Mouse (Mus musculus) brain, embryonic 14.5 days (tissue): ENCODE results near the gene 1700012B07Rik. TPM values are rescaled to one million over a fixed set of nuclear protein-coding genes. Genes with fewer than 3 reads are reported as not detected.
A peak's percentile ranks its signal among the peaks of the same experiment; 100 is the strongest.

Experiments
- DNase-seq: peaks from one replicate; pipeline ENCODE4 v3.0.0-alpha.2; 2011; ENCODE audit warnings: low read depth
- CTCF ChIP-seq: fragments of 200-500 bp; IDR thresholded peaks from 2 replicates; pipeline ENCODE4 v1.5.1; 2012; ENCODE audit warnings: inconsistent platforms, mild to moderate bottlenecking, moderate library complexity, borderline replicate concordance; ENCODE audit not compliant: insufficient read depth, insufficient read length; ENCODE audit errors: extremely low read depth
- POLR2A ChIP-seq: fragments of 200-500 bp; IDR thresholded peaks from 2 replicates; pipeline ENCODE4 v1.6.1; 2012; ENCODE audit warnings: mild to moderate bottlenecking, inconsistent platforms, borderline replicate concordance; ENCODE audit not compliant: poor library complexity, insufficient read depth, insufficient read length, severe bottlenecking; ENCODE audit errors: extremely low read depth
- polyA plus RNA-seq: library from polyadenylated mRNA; depleted of rRNA; stranded (reverse); fragments of >200 nt; gene quantifications from 2 replicates; pipeline ENCODE4 v1.2.3, GENCODE M21; 2012; rRNA removed

Gene 1700012B07Rik
- 0.15 TPM in 1 of 2 replicates, not detected in the other for polyA plus RNA-seq

DNA sequence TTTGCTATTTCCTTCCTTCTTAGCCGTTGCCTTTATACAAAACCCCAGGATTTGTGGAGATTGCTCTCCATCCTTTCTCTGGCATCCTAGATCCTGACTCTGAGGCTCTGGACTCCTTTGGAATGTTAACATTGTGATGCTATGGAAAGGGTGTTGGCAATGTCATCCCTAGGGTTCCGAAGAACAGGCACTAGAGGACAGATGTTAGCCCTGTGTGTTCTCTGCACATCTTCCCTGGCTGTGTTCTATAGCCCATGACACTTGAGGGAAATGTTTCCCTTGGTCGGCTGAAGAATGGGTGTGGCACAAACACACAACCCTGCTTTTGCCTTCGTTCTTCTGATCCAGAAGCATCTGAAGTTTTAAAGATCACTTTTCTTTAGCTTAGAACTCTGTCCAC is at the start of gene 1700012B07Rik:
1700012B07Rik (minus strand) TSS at position 101 of the 400 bp plus-strand sequence.
- DNase-seq: no peak
- TF ChIP-seq POLR2A (no peak), CTCF (no peak)

DNA sequence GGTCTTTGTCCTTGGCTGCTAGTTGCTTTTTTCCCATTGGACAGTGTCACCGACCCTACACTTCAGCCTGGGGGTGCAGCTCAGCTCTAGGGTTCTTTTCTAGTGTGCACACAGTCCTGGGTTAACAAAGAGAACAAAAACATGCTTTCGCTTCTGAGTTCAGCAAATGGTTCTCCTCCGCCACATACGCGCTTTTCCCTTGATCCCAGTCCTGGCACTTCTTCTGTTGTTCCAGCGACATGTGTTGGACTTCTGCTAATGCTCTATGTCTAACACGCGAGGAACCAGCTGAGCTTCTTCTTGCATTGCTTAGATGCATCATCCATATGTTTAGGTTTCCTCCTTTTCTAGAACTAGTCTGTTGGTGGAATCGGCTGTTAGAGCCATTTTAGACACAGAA is 48.9 kb upstream of the 1700012B07Rik start:
- TF ChIP-seq CTCF (no peak), POLR2A (no peak)

DNA sequence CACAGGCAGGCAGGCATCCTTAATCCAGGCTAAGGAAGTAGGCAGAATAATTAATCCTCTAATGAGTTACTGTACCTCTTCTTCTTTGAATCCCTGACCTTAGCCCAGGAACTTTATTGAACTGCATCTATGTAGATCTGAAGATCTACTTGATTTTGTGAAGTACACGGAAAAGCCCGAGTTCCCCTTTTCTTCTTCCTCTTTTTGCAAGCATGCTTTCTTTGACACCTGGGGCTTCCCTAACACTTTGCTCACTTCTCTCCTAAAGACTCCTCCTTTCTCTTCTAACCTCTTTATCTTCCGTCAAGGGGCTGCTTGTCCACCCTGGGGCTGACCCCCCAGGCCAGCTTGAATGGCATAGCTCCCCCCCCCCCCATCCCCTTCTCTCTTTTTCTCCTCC is 48.0 kb upstream of the 1700012B07Rik start:
- TF ChIP-seq CTCF (no peak), POLR2A (no peak)
- DNase-seq: no peak

More for the DNA sequence above, 48.9 kb upstream of the 1700012B07Rik start:
- peak; percentile 38 for DNase-seq

DNA sequence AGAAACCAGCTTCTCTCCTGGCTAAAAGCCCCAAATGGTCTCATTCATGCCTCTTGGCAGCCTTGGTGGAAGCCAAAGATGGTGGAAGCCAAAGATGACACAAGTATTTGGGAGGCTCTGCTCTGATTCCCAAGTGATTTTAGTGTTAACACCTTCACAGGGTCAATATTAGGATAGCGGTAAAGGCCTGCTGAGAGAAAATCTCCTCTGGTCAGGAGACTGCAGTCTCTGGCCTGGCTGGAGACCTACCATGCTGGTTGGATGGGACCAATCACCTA is 47.6 kb upstream of the 1700012B07Rik start:
- no peak for DNase-seq
- TF ChIP-seq POLR2A (no peak), CTCF (no peak)

DNA sequence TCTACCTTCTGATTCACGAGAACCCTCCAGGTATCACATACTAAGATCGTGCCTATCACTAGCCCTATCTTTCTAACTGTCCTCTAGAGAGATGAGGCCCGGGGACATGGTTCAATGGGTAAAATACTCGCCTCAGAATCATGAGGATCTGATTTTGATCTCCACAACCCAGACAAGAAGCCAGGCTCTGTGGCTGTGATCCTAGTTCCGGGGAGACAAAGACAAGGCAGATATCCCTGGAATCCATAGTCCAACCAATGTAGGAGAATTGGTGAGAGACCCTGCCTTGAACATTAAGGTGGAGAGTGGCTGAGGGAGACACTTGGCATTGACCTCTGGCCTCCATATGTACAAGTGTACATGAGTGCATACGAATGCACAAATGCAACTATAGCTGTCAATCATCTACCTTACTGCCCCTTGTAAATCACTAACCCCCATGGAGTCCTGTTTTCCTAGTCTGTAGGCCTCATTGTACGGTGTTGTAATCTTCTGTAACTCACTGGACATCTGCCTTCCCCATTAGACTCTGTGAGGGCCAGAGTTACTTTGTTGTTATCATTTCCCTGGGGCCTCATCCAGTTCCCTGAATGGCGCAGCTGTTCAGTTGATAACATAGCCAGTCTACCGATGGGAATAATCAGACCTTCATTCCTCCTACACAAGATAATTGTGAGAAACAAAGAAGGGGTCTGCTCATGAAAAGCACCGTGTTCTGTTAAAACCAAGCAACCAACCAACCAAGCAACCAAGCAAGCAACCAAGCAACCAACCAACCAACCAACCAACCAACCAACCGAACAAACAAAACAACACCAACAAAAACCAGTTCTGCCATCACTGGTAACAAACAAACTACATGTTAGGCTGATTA is 47.0 kb upstream of the 1700012B07Rik start:
- DNase-seq: no peak
- TF ChIP-seq POLR2A: no peak
- no peak for TF ChIP-seq CTCF

DNA sequence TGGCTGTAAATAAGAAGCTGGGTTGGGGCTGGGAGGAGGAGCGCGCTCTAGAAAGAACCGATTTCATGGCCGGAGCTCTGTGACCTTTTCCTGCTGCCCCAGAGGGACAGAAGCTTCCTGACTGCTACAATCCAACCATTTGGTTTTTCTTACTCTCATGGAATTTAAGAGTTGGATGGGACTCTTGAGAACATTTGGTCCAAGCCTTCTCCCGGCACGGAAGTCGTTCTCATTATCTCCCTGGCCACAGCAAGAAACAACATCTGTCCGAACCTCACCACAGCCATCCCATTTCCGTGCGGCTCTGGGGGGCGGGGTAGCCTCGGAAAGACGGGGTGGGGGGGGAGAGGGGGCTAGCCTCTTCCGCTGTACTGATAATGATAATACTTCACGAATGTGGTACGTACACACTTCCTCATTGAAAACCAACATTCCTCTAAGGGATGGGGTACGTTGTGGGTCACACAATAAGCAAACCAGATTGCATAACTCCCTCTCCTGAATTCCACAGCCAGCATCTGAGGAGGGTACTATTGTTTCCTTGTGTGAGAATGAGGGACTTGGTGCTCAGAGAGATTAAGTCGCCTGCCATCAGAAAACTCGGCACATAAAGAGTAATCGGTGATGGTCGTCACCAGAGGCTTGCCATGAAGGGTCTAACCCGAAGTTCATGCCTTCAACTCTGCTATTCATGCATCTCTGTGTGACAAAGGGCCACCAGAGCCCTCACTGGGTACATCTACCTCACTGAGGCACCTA is 46.2 kb upstream of the 1700012B07Rik start:
- TF ChIP-seq POLR2A (no peak), CTCF (no peak)

DNA sequence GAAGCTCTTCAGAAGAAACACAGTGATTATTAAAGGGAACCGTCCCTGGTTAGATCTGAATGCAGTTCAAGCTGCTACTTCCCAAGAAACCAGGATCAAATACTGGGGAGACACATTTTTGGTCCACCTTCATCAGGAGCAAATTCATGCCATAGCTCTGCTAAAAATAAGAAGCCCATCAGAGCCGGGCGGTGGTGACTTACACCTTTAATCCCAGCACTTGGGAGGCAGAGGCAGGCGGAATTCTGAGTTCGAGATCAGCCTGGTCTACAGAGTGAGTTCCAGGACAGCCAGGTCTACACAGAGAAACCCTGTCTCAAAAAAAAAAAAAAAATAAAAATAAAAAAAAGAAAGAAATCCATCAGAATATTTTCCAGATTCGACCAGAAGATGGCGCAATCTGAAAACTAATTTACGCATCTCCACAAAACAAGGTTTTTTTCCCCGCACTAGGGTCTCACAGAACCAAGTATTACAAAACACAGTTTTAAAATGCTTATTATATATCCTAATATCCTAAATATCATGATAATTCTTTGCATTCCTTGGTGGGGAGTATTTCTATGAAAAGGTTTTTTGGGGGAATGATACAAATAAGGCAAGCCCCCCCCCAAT is 45.4 kb upstream of the 1700012B07Rik start:
- DNase-seq: peak; percentile 77

More for the DNA sequence above, 46.2 kb upstream of the 1700012B07Rik start:
- no peak for DNase-seq

DNA sequence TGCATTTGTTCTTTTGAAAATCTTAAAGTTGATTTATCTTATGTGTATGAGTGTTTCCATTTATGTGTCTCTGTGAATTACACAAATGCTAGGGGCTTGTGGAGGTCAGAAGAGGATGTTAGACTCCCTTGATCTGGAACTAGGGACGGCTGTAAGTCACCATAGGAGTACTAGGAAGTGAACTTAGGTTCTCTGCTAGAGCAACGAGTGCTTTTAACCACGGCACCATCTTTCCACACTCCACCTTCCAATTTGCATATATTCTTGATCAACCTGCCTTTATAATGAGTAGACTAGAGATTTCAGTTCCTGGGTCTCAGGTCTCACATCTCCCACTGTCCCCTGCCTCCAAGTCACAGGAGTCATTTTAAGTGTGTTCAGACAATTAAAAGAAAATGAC is 44.8 kb upstream of the 1700012B07Rik start:
- DNase-seq: no peak
- TF ChIP-seq POLR2A (no peak), CTCF (no peak)

More for the DNA sequence above, 45.4 kb upstream of the 1700012B07Rik start:
- TF ChIP-seq CTCF: no peak
- TF ChIP-seq POLR2A: no peak

DNA sequence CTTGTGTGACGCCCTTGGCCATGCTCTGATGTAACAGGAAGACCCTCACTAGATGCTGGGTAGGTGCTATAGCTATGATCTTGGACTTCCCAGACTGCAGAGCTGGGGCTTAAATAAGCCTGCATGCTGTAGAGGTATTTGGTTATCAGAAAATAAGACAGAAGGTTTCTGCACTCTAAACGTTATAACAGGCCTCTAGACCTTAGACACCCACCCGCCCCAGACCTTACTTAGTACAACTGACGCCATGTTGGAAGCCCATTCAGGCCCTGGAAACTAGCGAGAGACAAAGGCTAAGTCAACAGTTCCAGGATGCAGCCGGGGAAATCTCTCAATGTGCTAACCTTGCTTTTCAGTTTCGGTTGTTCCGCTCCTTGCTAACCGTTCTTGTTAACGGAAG is 44.2 kb upstream of the 1700012B07Rik start:
- TF ChIP-seq POLR2A: no peak
- no peak for TF ChIP-seq CTCF
- no peak for DNase-seq

DNA sequence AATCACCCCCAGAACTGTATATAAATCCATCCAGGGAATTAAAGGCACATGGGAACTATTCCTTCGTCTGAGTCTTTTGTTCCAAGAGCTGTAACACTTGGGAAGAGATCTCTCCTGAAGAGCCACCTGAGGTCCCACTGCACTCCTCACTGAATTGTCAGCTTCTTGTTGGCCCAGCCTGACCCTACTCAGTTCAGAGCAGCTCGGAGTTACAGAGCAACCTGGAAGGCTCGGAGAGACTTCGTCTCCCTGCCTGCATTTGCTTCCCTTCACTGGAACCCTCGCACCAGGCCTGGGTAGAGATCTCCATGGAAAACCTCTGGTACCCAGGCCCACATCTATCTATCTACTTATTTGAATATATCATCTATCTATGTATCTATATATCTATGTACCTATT is 40.0 kb upstream of the 1700012B07Rik start:
- DNase-seq: no peak
- no peak for TF ChIP-seq CTCF
- no peak for TF ChIP-seq POLR2A

DNA sequence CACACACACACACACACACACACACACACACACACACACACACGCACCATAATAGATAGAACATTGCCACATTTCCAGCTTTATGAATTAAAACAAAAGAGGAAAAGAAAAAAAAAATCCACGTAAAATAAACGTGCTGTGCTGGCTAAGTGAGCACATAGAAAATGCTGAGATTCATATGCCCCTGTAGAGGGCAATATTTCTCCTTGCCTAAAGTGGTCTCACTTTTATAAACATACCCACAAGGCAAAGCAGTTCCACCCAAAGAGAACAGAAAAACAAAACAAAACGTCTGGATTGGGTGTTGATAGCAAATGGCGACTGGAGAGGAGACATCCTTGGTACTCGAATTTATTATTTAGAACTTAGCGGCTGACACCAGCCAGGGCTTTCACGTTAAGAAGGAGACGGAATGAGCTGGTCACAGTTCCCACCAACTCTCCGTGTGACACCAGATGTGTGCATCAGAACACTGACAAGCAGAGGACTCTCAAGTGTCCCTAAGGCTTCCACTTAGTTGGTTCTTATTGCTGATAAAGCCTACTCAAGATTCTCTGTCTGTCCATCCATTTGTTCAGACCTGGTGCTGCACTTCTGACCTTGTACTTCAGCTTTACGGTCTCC is 38.8 kb upstream of the 1700012B07Rik start:
- DNase-seq: no peak
- TF ChIP-seq CTCF: no peak
- TF ChIP-seq POLR2A: no peak
